Mouse (Mus musculus): Measurements from ENCODE around the gene Rap1a.
"Not testable (repeated sequence)": the region's sequence is repeated elsewhere in the genome, so short reads cannot be mapped to it uniquely, and the experiment has no call there.

DNA sequence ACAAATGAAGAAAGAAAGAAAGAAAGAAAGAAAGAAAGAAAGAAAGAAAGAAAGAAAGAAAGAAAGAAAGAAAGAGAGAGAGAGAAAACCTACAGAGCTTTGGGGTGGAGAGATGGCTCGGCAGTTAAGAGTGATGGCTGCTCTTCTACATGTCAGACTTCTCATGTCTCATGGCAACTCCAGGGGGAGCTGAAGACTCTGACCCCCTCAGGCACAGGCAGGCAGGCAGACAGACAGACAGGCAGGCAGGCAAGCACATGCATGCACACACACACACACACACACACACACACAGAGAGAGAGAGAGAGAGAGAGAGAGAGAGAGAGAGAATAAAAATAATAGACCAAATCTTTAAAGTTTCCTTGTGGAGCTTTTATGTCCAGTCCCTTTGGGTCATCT, 100.3 kb downstream of the Rap1a start:
- peak; percentile 16; the same call in 1 of the 2 replicates for TF ChIP-seq CTCF (IDR thresholded peaks at IDR 0.05; ENCODE audit: low read depth)
- TF ChIP-seq EP300 (IDR thresholded peaks at IDR 0.05; ENCODE audit: low read depth) = not testable (repeated sequence)

All from heart, postnatal 0 days (tissue).